In genomic region chr6:91159047-91159446, GRCm38 (mm10) we compare ENCODE assay signal across 11 mouse cellular contexts. TPM values are rescaled to one million over a fixed set of nuclear protein-coding genes. Genes with fewer than 3 reads are reported as not detected.
DNase-seq lines count a peak whose midpoint lies in the region; ATAC-seq and TF ChIP-seq lines count a peak whose summit lies in the region.
"Had no signal": no experiment of that assay in that cellular context is flagged by ENCODE, and none has a peak within 500 bp of the region (broad histone marks: within the 10 kb centered on the region; RNA-seq: fewer than 3 reads in every experiment).

No protein-coding gene starts in this region.

- H3K27me3 ChIP-seq in heart, embryonic 12.5 days (replicated peaks) = peaks cover 14% of the 10 kb centered on the region; the same call in 1 of the 2 replicates
- no peaks in the 10 kb centered on the region for H3K27me3 ChIP-seq in embryonic facial prominence, embryonic 11.5 days (ENCODE audit: control insufficient read depth, insufficient read depth, low read length)
- no peaks in the 10 kb centered on the region for H3K27me3 ChIP-seq in hindbrain, embryonic 12.5 days
- peaks cover 20% of the 10 kb centered on the region for H3K27me3 ChIP-seq in midbrain, embryonic 10.5 days (ENCODE audit: low read depth, poor library complexity, severe bottlenecking)
- no peaks in the 10 kb centered on the region for H3K27me3 ChIP-seq in thymus, adult 2 months (ENCODE audit: control insufficient read depth, insufficient read depth, low read length)

- peak overlapping the region; percentile 92 for H3K4me2 ChIP-seq in heart, embryonic 12.5 days
- H3K4me2 ChIP-seq in embryonic facial prominence, embryonic 11.5 days (ENCODE audit: low read depth, low read length) = no peak overlapping the region
- H3K4me2 ChIP-seq in hindbrain, embryonic 12.5 days (replicated peaks) = peak overlapping the region; percentile 32

- H3K9me3 ChIP-seq in heart, embryonic 12.5 days (replicated peaks) = no peaks in the 10 kb centered on the region
- H3K9me3 ChIP-seq in embryonic facial prominence, embryonic 11.5 days (replicated peaks; ENCODE audit: control insufficient read depth, low read length) = no peaks in the 10 kb centered on the region
- H3K9me3 ChIP-seq in hindbrain, embryonic 12.5 days (replicated peaks) = no peaks in the 10 kb centered on the region
- no peaks in the 10 kb centered on the region for H3K9me3 ChIP-seq in midbrain, embryonic 10.5 days (replicated peaks)

- no peak for ATAC-seq in heart, embryonic 12.5 days (ENCODE audit: insufficient number of reproducible peaks, low FRiP score)
- no peak for ATAC-seq in embryonic facial prominence, embryonic 11.5 days (replicated peaks; ENCODE audit: insufficient number of reproducible peaks, low FRiP score, low TSS enrichment, low read depth)
- ATAC-seq in hindbrain, embryonic 12.5 days (ENCODE audit: low FRiP score) = no peak
- ATAC-seq: intestine, embryonic 16.5 days had no signal

- H3K4me3 ChIP-seq in heart, embryonic 12.5 days = no peak overlapping the region
- H3K4me3 ChIP-seq in embryonic facial prominence, embryonic 11.5 days (ENCODE audit: low read depth, low read length) = no peak overlapping the region
- no peak overlapping the region for H3K4me3 ChIP-seq in hindbrain, embryonic 12.5 days
- H3K4me3 ChIP-seq in midbrain, embryonic 10.5 days = no peak overlapping the region
- no peak overlapping the region for H3K4me3 ChIP-seq in thymus, adult 2 months (ENCODE audit: control insufficient read depth, insufficient read depth, low read length)

- H3K27ac ChIP-seq in heart, embryonic 12.5 days (ENCODE audit: poor library complexity, severe bottlenecking) = no peak overlapping the region
- no peak overlapping the region for H3K27ac ChIP-seq in embryonic facial prominence, embryonic 11.5 days (replicated peaks; ENCODE audit: low read depth, low read length)
- H3K27ac ChIP-seq in hindbrain, embryonic 12.5 days = peak overlapping the region; percentile 52; the same call in 1 of the 2 replicates
- H3K27ac ChIP-seq in midbrain, embryonic 10.5 days (replicated peaks) = peak overlapping the region; percentile 63
- no peak overlapping the region for H3K27ac ChIP-seq in thymus, adult 2 months (ENCODE audit: control insufficient read depth, insufficient read depth, low read length)

- no peak for TF ChIP-seq POLR2A in thymus, adult 2 months (IDR thresholded peaks at IDR 0.05; ENCODE audit: control insufficient read depth, extremely low read depth, insufficient read depth, low read length, poor library complexity)

- TF ChIP-seq CTCF in thymus, adult 2 months (IDR thresholded peaks at IDR 0.05; ENCODE audit: borderline replicate concordance, control insufficient read depth, extremely low read depth, insufficient read depth, low read length, poor library complexity) = no peak

- no peaks in the 10 kb centered on the region for H3K36me3 ChIP-seq in heart, embryonic 12.5 days
- H3K36me3 ChIP-seq in embryonic facial prominence, embryonic 11.5 days (replicated peaks; ENCODE audit: control insufficient read depth, insufficient read depth, low read depth, low read length) = no peaks in the 10 kb centered on the region
- 0 out of 2 replicates have a peak, but pooled peaks cover 4% of the 10 kb centered on the region for H3K36me3 ChIP-seq in hindbrain, embryonic 12.5 days
- peaks cover 6% of the 10 kb centered on the region; the same call in 1 of the 2 replicates for H3K36me3 ChIP-seq in midbrain, embryonic 10.5 days
- no peaks in the 10 kb centered on the region for H3K36me3 ChIP-seq in thymus, adult 2 months (ENCODE audit: control insufficient read depth, insufficient read depth, low read length)

- WGBS in heart, embryonic 12.5 days = 58% methylated on average over 9 of the region's 9 CpGs
- 78% methylated on average over 9 of the region's 9 CpGs for WGBS in embryonic facial prominence, embryonic 11.5 days
- WGBS in hindbrain, embryonic 12.5 days = 77% methylated on average over 9 of the region's 9 CpGs
- WGBS in midbrain, embryonic 10.5 days = 85% methylated on average over 9 of the region's 9 CpGs
- WGBS in thymus, adult 2 months = 71% methylated on average over 9 of the region's 9 CpGs

- peaks cover 66% of the 10 kb centered on the region for H3K4me1 ChIP-seq in heart, embryonic 12.5 days (replicated peaks)
- H3K4me1 ChIP-seq in embryonic facial prominence, embryonic 11.5 days (ENCODE audit: control insufficient read depth, insufficient read depth, low read length) = peaks cover 4% of the 10 kb centered on the region
- H3K4me1 ChIP-seq in hindbrain, embryonic 12.5 days = peaks cover 62% of the 10 kb centered on the region
- H3K4me1 ChIP-seq in midbrain, embryonic 10.5 days = peaks cover 75% of the 10 kb centered on the region
- peaks cover 32% of the 10 kb centered on the region for H3K4me1 ChIP-seq in thymus, adult 2 months (replicated peaks; ENCODE audit: control insufficient read depth, insufficient read depth, low read length)

- no peak for DNase-seq in heart, postnatal 4 days
- DNase-seq in embryonic facial prominence, embryonic 11.5 days (ENCODE audit: low spot score) = no peak
- DNase-seq in midbrain, embryonic 10.5 days (ENCODE audit: low spot score) = no peak
- DNase-seq in frontal cortex, postnatal 36 days (ENCODE audit: low spot score in 2 of 2) = no peak
- no peak for DNase-seq in right cerebral cortex, postnatal 25 days
- no peak for DNase-seq in thymus, adult 2 months
- DNase-seq: spleen, adult 18-20 months had no signal

- peak overlapping the region; percentile 35; the same call in 1 of the 2 replicates for H3K9ac ChIP-seq in heart, embryonic 12.5 days
- H3K9ac ChIP-seq in embryonic facial prominence, embryonic 11.5 days (replicated peaks; ENCODE audit: low read length) = 0 out of 2 replicates have a peak overlapping the region, but pooled peaks have one; percentile 11
- 0 out of 2 replicates have a peak overlapping the region, but pooled peaks have one; percentile 41 for H3K9ac ChIP-seq in hindbrain, embryonic 12.5 days

RNA-seq across cellular contexts. Expression of gene Hdac11, which starts 2.6 kb away (rescaled TPM):
- 8.8 and 9.0 TPM in 2 replicates for polyA plus RNA-seq in heart, embryonic 12.5 days (2016; fragmentation: Nextera tagmentation; extraction: Ambion mirVana)
- 10 to 100 TPM; 11.4 to 12.5 TPM for total RNA-seq in heart, postnatal 4 days (2021)
- polyA plus RNA-seq in embryonic facial prominence, embryonic 11.5 days (2014; fragmentation: Nextera tagmentation; extraction: Ambion mirVana) = 11.0 TPM in 2 replicates
- 18.8 and 23.2 TPM in 2 replicates for polyA plus RNA-seq in hindbrain, embryonic 12.5 days (2016; fragmentation: Nextera tagmentation; extraction: Ambion mirVana)
- 9.4 and 12.0 TPM in 2 replicates for polyA plus RNA-seq in midbrain, embryonic 10.5 days (2016; fragmentation: Nextera tagmentation; extraction: Ambion mirVana)
- 10.8 and 16.6 TPM in 2 replicates for polyA plus RNA-seq in thymus, adult 2 months (2012; rRNA removed)

RNA-seq across cellular contexts. Expression of gene Nup210, which starts 42.4 kb away (rescaled TPM):
- 10.7 and 11.2 TPM in 2 replicates for polyA plus RNA-seq in heart, embryonic 12.5 days (2016; fragmentation: Nextera tagmentation; extraction: Ambion mirVana)
- total RNA-seq in heart, postnatal 4 days (2021) = 10 to 100 TPM; 13.1 to 15.4 TPM
- 6.7 and 8.9 TPM in 2 replicates for polyA plus RNA-seq in embryonic facial prominence, embryonic 11.5 days (2014; fragmentation: Nextera tagmentation; extraction: Ambion mirVana)
- polyA plus RNA-seq in hindbrain, embryonic 12.5 days (2016; fragmentation: Nextera tagmentation; extraction: Ambion mirVana) = 19.1 and 19.8 TPM in 2 replicates
- polyA plus RNA-seq in midbrain, embryonic 10.5 days (2016; fragmentation: Nextera tagmentation; extraction: Ambion mirVana) = 26.2 and 29.7 TPM in 2 replicates
- 219 and 378 TPM in 2 replicates for polyA plus RNA-seq in thymus, adult 2 months (2012; rRNA removed)

RNA-seq across cellular contexts. Expression of gene Fbln2, which starts 53.2 kb away (rescaled TPM):
- 210 and 213 TPM in 2 replicates for polyA plus RNA-seq in heart, embryonic 12.5 days (2016; fragmentation: Nextera tagmentation; extraction: Ambion mirVana)
- 100 to 1,000 TPM; 172 to 182 TPM for total RNA-seq in heart, postnatal 4 days (2021)
- 61.9 and 76.6 TPM in 2 replicates for polyA plus RNA-seq in embryonic facial prominence, embryonic 11.5 days (2014; fragmentation: Nextera tagmentation; extraction: Ambion mirVana)
- 100 and 102 TPM in 2 replicates for polyA plus RNA-seq in hindbrain, embryonic 12.5 days (2016; fragmentation: Nextera tagmentation; extraction: Ambion mirVana)
- 24.2 and 31.5 TPM in 2 replicates for polyA plus RNA-seq in midbrain, embryonic 10.5 days (2016; fragmentation: Nextera tagmentation; extraction: Ambion mirVana)
- 70.4 and 71.8 TPM in 2 replicates for polyA plus RNA-seq in thymus, adult 2 months (2012; rRNA removed)
- total RNA-seq: common myeloid progenitor, adult 5-6 weeks had no signal

Comparison
In these comparisons a context has a peak if more than half of its experiments do, and no peak if none do; other contexts are left out.
1. H3K27ac ChIP-seq: peak in hindbrain, embryonic 12.5 days (single experiment) and midbrain, embryonic 10.5 days (single experiment); none in heart, embryonic 12.5 days (single experiment), embryonic facial prominence, embryonic 11.5 days (single experiment) and thymus, adult 2 months (single experiment).
2. Peak in every context shown above with its lines, with median percentiles within 50 percentile points of each other: H3K9ac ChIP-seq.